Mouse (Mus musculus): ENCODE data around the gene Csf2rb. TPM values are rescaled to one million over a fixed set of nuclear protein-coding genes. Genes with fewer than 3 reads are reported as not detected.
"Not testable (repeated sequence)": the region's sequence is repeated elsewhere in the genome, so short reads cannot be mapped to it uniquely, and the experiment has no call there.

Csf2rb gene
- total RNA-seq (2021): 1 to 10 TPM; 2.5 to 2.6 TPM

- DNase-seq: no peak
- intact Hi-C loops (cut with DNase I): no loop called here
Measured at GRCm38 (mm10) chr15:78325671-78326339, at the start of gene Csf2rb. Gene Csf2rb (plus strand): TSS chr15:78325752.

- intact Hi-C loops (cut with DNase I): no loop called here
- DNase-seq: no peak
Measured at GRCm38 (mm10) chr15:78278308-78278707, 47.2 kb upstream of the Csf2rb start.

- intact Hi-C loops (cut with DNase I): no loop called here
- DNase-seq: no peak
Measured at GRCm38 (mm10) chr15:78287941-78288340, 37.6 kb upstream of the Csf2rb start.

GRCm38 (mm10) chr15:78289775-78290174 is 35.8 kb upstream of the Csf2rb start:
- intact Hi-C loops (cut with DNase I); DNase-seq: not testable (repeated sequence)

GRCm38 (mm10) chr15:78293228-78293627 is 32.3 kb upstream of the Csf2rb start:
- intact Hi-C loops (cut with DNase I); DNase-seq: not testable (repeated sequence)

GRCm38 (mm10) chr15:78293716-78294115 is 31.8 kb upstream of the Csf2rb start:
- intact Hi-C loops (cut with DNase I): no loop called here
- DNase-seq: no peak

GRCm38 (mm10) chr15:78298558-78298957 is 27.0 kb upstream of the Csf2rb start:
- intact Hi-C loops (cut with DNase I): no loop called here
- DNase-seq: no peak

GRCm38 (mm10) chr15:78299641-78300040 is 25.9 kb upstream of the Csf2rb start:
- intact Hi-C loops (cut with DNase I): no loop called here
- DNase-seq: no peak

- intact Hi-C loops (cut with DNase I): no loop called here
Measured at GRCm38 (mm10) chr15:78300773-78301172, 24.8 kb upstream of the Csf2rb start.

GRCm38 (mm10) chr15:78302718-78303117 is 22.8 kb upstream of the Csf2rb start:
- no peak for DNase-seq
- intact Hi-C loops (cut with DNase I): no loop called here

More at GRCm38 (mm10) chr15:78300773-78301172, 24.8 kb upstream of the Csf2rb start:
- no peak for DNase-seq

GRCm38 (mm10) chr15:78303665-78304233 is 21.8 kb upstream of the Csf2rb start:
- no peak for DNase-seq
- intact Hi-C loops (cut with DNase I): no loop called here

GRCm38 (mm10) chr15:78305341-78305933 is 20.1 kb upstream of the Csf2rb start, which contains the start of gene Csf2rb2:
Gene Csf2rb2 (minus strand): TSS chr15:78305721.
- no peak for DNase-seq
- intact Hi-C loops (cut with DNase I): no loop called here

- intact Hi-C loops (cut with DNase I): no loop called here
- no peak for DNase-seq
Measured at GRCm38 (mm10) chr15:78309865-78310264, 15.7 kb upstream of the Csf2rb start.

- intact Hi-C loops (cut with DNase I): no loop called here
- no peak for DNase-seq
Measured at GRCm38 (mm10) chr15:78310971-78311370, 14.6 kb upstream of the Csf2rb start.

- DNase-seq; intact Hi-C loops (cut with DNase I): not testable (repeated sequence)
Measured at GRCm38 (mm10) chr15:78312421-78313233, 12.9 kb upstream of the Csf2rb start.

- intact Hi-C loops (cut with DNase I); DNase-seq: not testable (repeated sequence)
Measured at GRCm38 (mm10) chr15:78313659-78314058, 11.9 kb upstream of the Csf2rb start.

GRCm38 (mm10) chr15:78318338-78319171 is 7.0 kb upstream of the Csf2rb start:
- intact Hi-C loops (cut with DNase I); DNase-seq: not testable (repeated sequence)

GRCm38 (mm10) chr15:78320825-78321496 is 4.6 kb upstream of the Csf2rb start:
- DNase-seq: peak; percentile 84 to 87
- intact Hi-C loops (cut with DNase I): loop anchor here (1.0 to 5.0 kb wide), 3 partner anchors 16 to 64 kb away; no protein-coding TSS in a partner anchor

- intact Hi-C loops (cut with DNase I): loop anchor here (5.0 kb wide), 1 partner anchor 44 kb away; no protein-coding TSS in a partner anchor
- no peak for DNase-seq
Measured at GRCm38 (mm10) chr15:78323366-78323765, 2.2 kb upstream of the Csf2rb start.

All from heart, postnatal 36 days (tissue).